Mouse (Mus musculus) heart, embryonic 16.5 days (tissue): ENCODE data around the gene Npas2. TPM values are rescaled to one million over a fixed set of nuclear protein-coding genes. Genes with fewer than 3 reads are reported as not detected.
A peak's percentile ranks its signal among the peaks of the same experiment; 100 is the strongest.

Experiments
- ATAC-seq: fragments of 200-750 bp; cut with Nextera tagmentation; replicated peaks from 2 replicates; pipeline ENCODE4 v1.8.0; 2017; ENCODE audit warnings: moderate number of reproducible peaks; ENCODE audit not compliant: insufficient read depth, low FRiP score; ENCODE audit errors: extremely low read depth
- H3K27ac ChIP-seq: fragments of 300-500 bp; sonication (generic); 2 replicates; pipeline ENCODE4 v1.5.1; 2014; ENCODE audit warnings: mild to moderate bottlenecking, low read length, control low read depth, moderate library complexity
- H3K27me3 ChIP-seq: fragments of 300-500 bp; sonication (generic); 2 replicates; pipeline ENCODE4 v1.6.1; 2014; ENCODE audit warnings: low read length, mixed read lengths; ENCODE audit not compliant: control insufficient read depth, insufficient read depth
- H3K36me3 ChIP-seq: fragments of 300-500 bp; sonication (generic); 2 replicates; pipeline ENCODE4 v1.6.1; 2014; ENCODE audit not compliant: control insufficient read depth, insufficient read depth
- H3K4me1 ChIP-seq: fragments of 300-500 bp; sonication (generic); 2 replicates; pipeline ENCODE4 v1.6.1; 2014; ENCODE audit warnings: low read length, mixed read lengths; ENCODE audit not compliant: control insufficient read depth, insufficient read depth
- H3K4me2 ChIP-seq: fragments of 300-500 bp; sonication (generic); 2 replicates; pipeline ENCODE4 v1.6.1; 2014; ENCODE audit warnings: low read depth, mild to moderate bottlenecking, control low read depth, low read length
- H3K4me3 ChIP-seq: fragments of 300-500 bp; sonication (generic); 2 replicates; pipeline ENCODE4 v1.5.1; 2014; ENCODE audit warnings: mild to moderate bottlenecking, control low read depth, low read length
- H3K9ac ChIP-seq: fragments of 300-500 bp; sonication (generic); 2 replicates; pipeline ENCODE4 v1.6.1; 2014; ENCODE audit warnings: low read length, control low read depth
- H3K9me3 ChIP-seq: fragments of 300-500 bp; sonication (generic); replicated peaks from 2 replicates; pipeline ENCODE4 v1.6.1; 2016; ENCODE audit warnings: low read length; ENCODE audit not compliant: control insufficient read depth
- WGBS: fragments of 180-500 bp; shearing (Covaris S2); extraction: QIAGEN DNeasy Blood & Tissue Kit; methylation state at CpG from one replicate; pipeline ENCODE4 v1.1.7; 2014; 5-methylcytosine and 5-hydroxymethylcytosine counted together
- polyA plus RNA-seq: library from polyadenylated mRNA; unstranded; fragments of >200 nt; fragmentation: Nextera tagmentation; extraction: Ambion mirVana; gene quantifications from 2 replicates; pipeline ENCODE4 v1.2.1, GENCODE M21; 2015

Gene Npas2
- polyA plus RNA-seq, 1 experiment from 2014 or later, result 3.1 TPM

DNA sequence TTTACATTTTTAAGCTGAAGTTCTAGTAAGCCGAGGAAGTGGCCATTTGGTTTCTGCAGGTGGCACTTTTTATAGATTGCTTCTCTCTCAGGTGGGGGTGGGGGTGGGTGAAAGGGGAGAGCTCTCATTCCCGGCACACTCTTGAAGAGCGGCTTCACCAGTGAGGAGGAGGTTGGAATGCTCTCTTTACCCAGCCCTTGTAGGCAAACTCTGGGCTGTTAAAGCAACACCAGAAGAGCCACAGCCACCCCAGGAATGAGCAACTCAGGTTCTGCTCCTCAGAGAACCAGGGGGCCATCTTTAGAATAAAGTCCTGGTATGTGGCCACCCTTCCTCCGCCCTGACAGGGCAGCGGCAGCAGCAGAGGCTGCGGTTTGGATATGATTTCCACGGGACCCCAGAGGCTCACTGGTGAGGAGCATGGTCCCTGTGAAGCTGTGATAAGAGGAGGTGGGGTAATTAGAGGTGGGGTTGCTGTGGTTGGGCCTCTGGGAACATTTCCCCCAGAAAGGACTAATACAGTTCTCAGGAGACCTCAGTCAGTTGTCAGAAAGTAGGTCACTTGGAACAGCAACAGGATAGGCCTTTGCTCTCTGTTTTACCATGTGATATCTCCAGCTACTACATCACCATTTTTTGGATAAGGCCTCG is 199.8 kb downstream of the Npas2 start:
- Histone ChIP-seq H3K36me3 (peaks cover 14% of the 10 kb centered on the region), H3K9me3 (peaks cover 5% of the 10 kb centered on the region), H3K27ac (0 out of 2 replicates have a peak overlapping the region, but pooled peaks have one; percentile 18), H3K4me3 (no peak overlapping the region), H3K27me3 (no peaks in the 10 kb centered on the region), H3K9ac (no peak overlapping the region), H3K4me1 (no peaks in the 10 kb centered on the region), H3K4me2 (no peak overlapping the region)
- 65% methylated on average over 8 of the region's 8 CpGs for WGBS
- ATAC-seq, result no peak

DNA sequence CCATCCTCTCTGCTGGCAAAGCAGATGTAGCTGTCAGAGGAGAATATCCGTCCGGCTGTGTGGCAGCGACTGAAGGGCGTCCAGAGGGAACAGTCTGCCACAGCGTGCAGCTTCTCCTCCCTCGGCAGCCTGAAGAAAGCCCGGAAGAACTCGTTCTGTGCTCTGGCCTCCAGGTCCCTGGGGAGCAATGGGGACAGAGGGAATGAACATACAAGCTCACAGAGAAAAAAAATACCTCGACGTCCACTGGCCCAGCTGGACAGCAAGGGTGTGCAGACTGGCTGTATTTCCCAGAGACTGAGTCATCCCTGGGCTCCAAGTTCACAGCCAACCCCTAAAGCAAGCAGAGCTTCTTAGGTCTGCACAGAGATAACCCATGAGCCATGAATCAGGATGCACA is 200.6 kb downstream of the Npas2 start:
- Histone ChIP-seq H3K27me3 (no peaks in the 10 kb centered on the region), H3K4me3 (no peak overlapping the region), H3K4me2 (no peak overlapping the region), H3K36me3 (peaks cover 10% of the 10 kb centered on the region), H3K9ac (no peak overlapping the region), H3K9me3 (peaks cover 5% of the 10 kb centered on the region), H3K27ac (peak overlapping the region; percentile 20; the same call in 1 of the 2 replicates), H3K4me1 (no peaks in the 10 kb centered on the region)
- no peak for ATAC-seq
- 61% methylated on average over 10 of the region's 10 CpGs for WGBS

DNA sequence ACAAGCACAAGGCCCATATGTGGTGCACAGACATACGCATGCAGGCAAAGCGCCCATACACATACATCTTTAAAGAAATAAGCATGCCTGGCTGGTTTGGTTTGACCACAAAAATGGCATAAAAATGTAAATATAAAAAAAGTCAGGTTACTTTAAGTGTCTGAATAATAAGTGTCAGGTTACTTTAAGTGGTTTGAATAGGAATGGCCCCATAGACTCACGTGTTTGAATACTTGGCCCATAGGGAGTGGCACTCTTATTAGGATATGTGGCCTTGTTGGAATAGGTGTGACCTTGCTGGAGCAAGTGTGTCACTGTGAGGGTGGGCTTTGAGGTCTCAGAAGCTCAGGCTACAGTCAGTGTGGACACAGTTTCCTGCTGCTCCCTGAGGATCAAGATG is 201.1 kb downstream of the Npas2 start:
- Histone ChIP-seq H3K4me2 (no peak overlapping the region), H3K4me1 (no peaks in the 10 kb centered on the region), H3K9ac (no peak overlapping the region), H3K36me3 (peaks cover 10% of the 10 kb centered on the region), H3K4me3 (no peak overlapping the region), H3K9me3 (peaks cover 5% of the 10 kb centered on the region), H3K27ac (no peak overlapping the region), H3K27me3 (no peaks in the 10 kb centered on the region)
- ATAC-seq, result no peak
- WGBS, result 82% methylated on average over 3 of the region's 3 CpGs

DNA sequence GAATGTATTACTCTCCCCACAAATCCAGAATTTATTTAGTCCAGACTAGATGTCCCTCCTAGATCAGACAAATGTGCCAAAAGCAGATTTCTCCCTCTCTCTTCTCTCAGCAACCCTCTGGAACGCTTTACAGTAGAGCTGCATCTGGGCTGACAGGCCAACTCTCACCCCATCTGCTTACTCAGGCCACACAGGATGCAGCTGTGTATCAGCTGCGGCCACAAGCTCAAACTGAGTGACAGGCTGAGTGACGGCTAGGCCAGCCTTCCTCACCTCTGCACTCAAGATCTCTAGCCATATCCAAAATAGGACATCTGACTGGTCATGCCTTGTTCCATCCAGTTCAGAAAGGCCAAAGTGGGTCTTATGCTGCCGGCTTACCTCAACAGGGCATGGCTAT is 202.8 kb downstream of the Npas2 start:
- no peak overlapping the region for H3K4me2 ChIP-seq
- 55% methylated on average over 4 of the region's 4 CpGs for WGBS
- H3K9me3 ChIP-seq, result peaks cover 5% of the 10 kb centered on the region
- no peak overlapping the region for H3K9ac ChIP-seq
- ATAC-seq, result peak; percentile 56; the same call in 1 of the 2 replicates
- H3K36me3 ChIP-seq, result peaks cover 10% of the 10 kb centered on the region
- no peaks in the 10 kb centered on the region for H3K4me1 ChIP-seq
- H3K4me3 ChIP-seq, result no peak overlapping the region
- no peak overlapping the region for H3K27ac ChIP-seq
- no peaks in the 10 kb centered on the region for H3K27me3 ChIP-seq

DNA sequence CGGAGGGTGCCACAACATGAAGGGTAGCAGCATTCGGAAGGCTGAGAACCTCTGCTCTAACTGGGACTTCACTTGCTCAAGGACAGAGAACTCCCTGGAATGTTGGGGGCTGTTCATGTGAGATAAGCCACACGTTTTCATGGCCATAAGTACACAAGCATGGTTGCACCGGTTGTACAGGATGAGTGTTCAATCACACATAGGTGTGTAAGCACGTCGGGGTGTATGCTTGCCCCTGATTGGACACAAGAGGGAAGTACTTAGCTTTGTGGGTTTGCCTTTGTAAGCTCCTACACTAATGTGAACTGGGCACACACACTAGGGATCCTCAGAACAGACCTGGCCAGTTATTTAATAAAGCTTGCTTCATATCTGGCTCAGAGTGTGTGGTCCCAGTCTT is 204.8 kb downstream of the Npas2 start:
- peaks cover 11% of the 10 kb centered on the region for H3K36me3 ChIP-seq
- no peak overlapping the region for H3K4me2 ChIP-seq
- H3K27ac ChIP-seq, result no peak overlapping the region
- no peak overlapping the region for H3K9ac ChIP-seq
- no peak for ATAC-seq
- H3K4me3 ChIP-seq, result no peak overlapping the region
- H3K9me3 ChIP-seq, result peaks cover 5% of the 10 kb centered on the region
- WGBS, result 71% methylated on average over 6 of the region's 6 CpGs
- H3K4me1 ChIP-seq, result no peaks in the 10 kb centered on the region
- H3K27me3 ChIP-seq, result no peaks in the 10 kb centered on the region

DNA sequence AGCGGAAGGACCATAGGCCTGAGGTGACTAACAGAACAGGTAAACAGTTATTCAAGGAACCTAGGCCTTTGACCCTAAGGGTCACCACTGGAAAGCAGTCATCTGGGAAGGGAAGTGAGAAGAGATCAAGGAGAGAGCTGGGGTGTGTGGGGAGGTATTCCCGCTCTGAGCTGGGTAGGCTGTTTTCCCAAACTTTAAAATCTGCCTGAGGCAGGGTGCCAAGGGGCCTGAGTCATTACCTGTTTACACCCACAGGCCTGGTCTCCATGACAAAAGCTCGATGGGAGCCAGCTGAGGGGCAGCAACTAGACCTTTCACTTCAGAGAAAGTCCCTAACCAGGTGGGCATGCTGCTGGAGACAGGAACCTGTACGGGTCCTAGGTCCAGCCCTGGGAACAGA is 205.7 kb downstream of the Npas2 start:
- WGBS, result 69% methylated on average over 4 of the region's 4 CpGs
- ATAC-seq, result no peak

DNA sequence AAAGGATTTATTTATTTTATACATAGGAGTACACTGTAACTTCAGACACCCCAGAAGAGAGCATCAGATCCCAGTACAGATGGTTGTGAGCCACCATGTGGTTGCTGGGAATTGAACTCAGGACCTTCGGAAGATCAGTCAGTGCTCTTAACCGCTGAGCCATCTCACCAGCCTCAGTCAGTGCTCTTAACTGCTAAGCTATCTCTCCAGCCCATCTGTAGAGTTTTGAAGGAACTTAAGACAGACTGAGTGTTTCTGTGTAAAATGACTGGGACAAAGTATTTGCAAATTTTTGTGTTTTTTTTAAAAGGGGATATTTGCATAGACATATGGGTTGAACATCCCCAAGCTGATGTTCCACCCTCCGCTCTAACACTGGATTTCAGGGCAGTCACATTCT is 206.6 kb downstream of the Npas2 start:
- Histone ChIP-seq H3K4me1 (no peaks in the 10 kb centered on the region), H3K9me3 (peaks cover 5% of the 10 kb centered on the region), H3K27ac (no peak overlapping the region), H3K36me3 (peaks cover 10% of the 10 kb centered on the region), H3K27me3 (no peaks in the 10 kb centered on the region), H3K4me3 (no peak overlapping the region), H3K9ac (no peak overlapping the region), H3K4me2 (no peak overlapping the region)
- 93% methylated on average over 3 of the region's 3 CpGs for WGBS
- ATAC-seq, result no peak

More for the DNA sequence above, 205.7 kb downstream of the Npas2 start:
- no peaks in the 10 kb centered on the region for H3K4me1 ChIP-seq
- no peaks in the 10 kb centered on the region for H3K27me3 ChIP-seq
- H3K9me3 ChIP-seq, result peaks cover 5% of the 10 kb centered on the region
- H3K4me3 ChIP-seq, result no peak overlapping the region
- H3K36me3 ChIP-seq, result peaks cover 10% of the 10 kb centered on the region
- no peak overlapping the region for H3K27ac ChIP-seq
- H3K4me2 ChIP-seq, result no peak overlapping the region
- no peak overlapping the region for H3K9ac ChIP-seq

DNA sequence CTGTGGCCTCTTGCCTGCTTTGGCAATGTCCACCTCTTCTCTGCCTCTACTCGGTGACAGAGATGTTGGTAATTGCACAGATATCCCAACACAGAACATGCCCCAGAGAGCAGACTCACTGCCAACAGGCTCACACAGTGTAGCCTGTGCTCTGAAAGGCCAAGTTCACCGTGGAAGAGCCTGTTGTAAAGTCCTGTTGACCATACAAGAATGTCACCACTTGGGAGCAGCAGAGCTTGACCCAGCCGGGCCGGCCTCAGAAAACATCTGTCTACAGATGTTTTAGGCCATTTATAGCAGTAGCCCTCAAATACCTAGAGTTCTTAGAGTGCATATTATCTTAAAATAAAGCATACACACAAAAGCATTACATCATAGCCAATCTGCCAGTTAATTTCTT is 213.6 kb downstream of the Npas2 start:
- H3K4me1 ChIP-seq, result no peaks in the 10 kb centered on the region
- 51% methylated on average over 4 of the region's 4 CpGs for WGBS

DNA sequence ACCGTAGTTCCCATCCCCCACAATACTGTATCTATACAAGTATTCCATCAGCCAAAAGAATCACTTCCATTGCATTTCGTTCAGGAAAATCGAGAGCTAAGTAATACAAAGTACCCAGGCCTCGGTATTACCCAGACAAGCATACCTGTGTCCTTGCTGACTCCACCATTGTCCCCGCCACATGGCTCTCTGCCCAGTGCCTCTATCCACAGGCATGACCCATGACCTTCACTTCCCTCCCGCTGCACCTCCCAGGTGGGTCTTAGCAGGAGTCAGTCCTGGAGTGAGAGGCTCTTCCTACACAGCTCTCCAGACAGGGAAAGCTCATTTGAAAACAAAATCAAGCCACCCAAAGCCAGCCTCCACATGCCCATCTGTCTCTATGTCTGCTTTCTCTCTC is 214.6 kb downstream of the Npas2 start:
- Histone ChIP-seq H3K27me3 (no peaks in the 10 kb centered on the region), H3K4me1 (no peaks in the 10 kb centered on the region), H3K4me3 (no peak overlapping the region), H3K36me3 (peaks cover 2% of the 10 kb centered on the region; the same call in 1 of the 2 replicates), H3K27ac (no peak overlapping the region), H3K9ac (no peak overlapping the region), H3K9me3 (no peaks in the 10 kb centered on the region), H3K4me2 (no peak overlapping the region)
- WGBS, result 91% methylated on average over 6 of the region's 6 CpGs
- no peak for ATAC-seq

More for the DNA sequence above, 213.6 kb downstream of the Npas2 start:
- Histone ChIP-seq H3K27ac (no peak overlapping the region), H3K4me2 (no peak overlapping the region), H3K9me3 (no peaks in the 10 kb centered on the region), H3K4me3 (no peak overlapping the region), H3K36me3 (peaks cover 4% of the 10 kb centered on the region; the same call in 1 of the 2 replicates), H3K9ac (no peak overlapping the region), H3K27me3 (no peaks in the 10 kb centered on the region)
- no peak for ATAC-seq
